ENCODE assay signal across 25 mouse cellular contexts in the genomic region with DNA sequence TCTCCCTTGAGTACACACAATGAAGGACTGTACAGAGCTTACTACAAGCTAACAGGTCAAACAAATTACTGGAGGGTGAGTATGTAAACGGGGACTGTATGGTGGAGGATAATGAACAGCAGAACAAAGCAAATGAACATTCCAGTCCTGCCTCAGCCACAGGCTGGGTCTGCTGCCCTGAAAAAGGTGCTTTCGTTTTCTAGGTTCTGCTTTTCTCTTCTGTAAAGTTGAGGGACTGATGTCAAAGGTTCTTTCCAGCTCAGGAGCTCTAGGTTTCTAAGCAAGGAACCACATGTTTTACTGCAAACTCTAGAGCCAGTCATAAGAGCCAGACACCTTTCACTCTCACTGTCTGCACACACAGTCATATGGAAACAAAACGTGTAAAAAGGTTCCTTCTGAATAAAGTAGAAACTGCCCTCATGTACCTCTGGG.
A peak's percentile ranks its signal among the peaks of the same experiment; 100 is the strongest.
DNase-seq lines count a peak whose midpoint lies in the region; ATAC-seq and TF ChIP-seq lines count a peak whose summit lies in the region.
"Had no signal": no experiment of that assay in that cellular context is flagged by ENCODE, and none has a peak within 500 bp of the region (broad histone marks: within the 10 kb centered on the region; RNA-seq: fewer than 3 reads in every experiment).

No protein-coding gene starts in this region.

- H3K4me2 ChIP-seq in CH12.LX (ENCODE audit: insufficient read depth, low read depth, poor library complexity, severe bottlenecking): peak overlapping the region; percentile 91
- H3K4me2 ChIP-seq: forebrain, embryonic 12.5 days; heart, embryonic 13.5 days; hindbrain, embryonic 14.5 days; kidney, embryonic 15.5 days; limb, embryonic 15.5 days; liver, embryonic 15.5 days had no signal

- no peak overlapping the region; the same call in 1 of the 2 replicates for H3K9ac ChIP-seq in CH12.LX (ENCODE audit: insufficient read depth, low read depth)
- H3K9ac ChIP-seq: forebrain, embryonic 12.5 days; heart, embryonic 13.5 days; hindbrain, embryonic 14.5 days; kidney, embryonic 15.5 days; limb, embryonic 15.5 days; liver, embryonic 15.5 days had no signal

- no peaks in the 10 kb centered on the region for H3K9me3 ChIP-seq in CH12.LX (replicated peaks; ENCODE audit: low read length)
- H3K9me3 ChIP-seq: forebrain, embryonic 12.5 days; heart, embryonic 13.5 days; kidney, embryonic 15.5 days; limb, embryonic 15.5 days; liver, embryonic 15.5 days had no signal

- no peaks in the 10 kb centered on the region for H3K79me2 ChIP-seq in CH12.LX (replicated peaks; ENCODE audit: control insufficient read depth, extremely low read depth, insufficient read depth, poor library complexity, severe bottlenecking)

- TF ChIP-seq POLR2A in CH12.LX (IDR thresholded peaks at IDR 0.05; ENCODE audit: low read depth, low read length): no peak

- H3K4me3 ChIP-seq in CH12.LX (replicated peaks in 1 of 3; ENCODE audit: low read depth in 2 of 3, low read length in 2 of 3, poor library complexity in 1 of 3): peak overlapping the region in 2 of 3 experiments; percentile 20 to 38
- H3K4me3 ChIP-seq: forebrain, embryonic 12.5 days; heart, embryonic 13.5 days; kidney, embryonic 15.5 days; layer of hippocampus, adult 2 months; limb, embryonic 15.5 days; liver, embryonic 15.5 days had no signal

- no peak; the same call in 1 of the 2 replicates for TF ChIP-seq RAD21 in CH12.LX (IDR thresholded peaks at IDR 0.05; ENCODE audit: low read depth, low read length)

- H3K4me1 ChIP-seq in CH12.LX (ENCODE audit: control insufficient read depth in 1 of 2, insufficient read depth in 2 of 2): peaks cover 2 to 14% of the 10 kb centered on the region in 2 experiments; a peak in 3 of 4 replicates
- H3K4me1 ChIP-seq: forebrain, embryonic 12.5 days; kidney, embryonic 15.5 days; limb, embryonic 15.5 days; liver, embryonic 15.5 days had no signal

- DNase-seq in B cell, adult 2 months: peak; percentile 34 to 38
- DNase-seq in CH12.LX (ENCODE audit: extremely low read depth) (peak; percentile 85), ZHBTc4 (ENCODE audit: low read depth, low spot score) (peak; percentile 58)
- DNase-seq in embryo, embryonic 10 days (ENCODE audit: low spot score): no peak
- DNase-seq in ovary, adult 18-20 months (ENCODE audit: low spot score): no peak
- DNase-seq in heart, adult 8-10 months (ENCODE audit: low spot score): no peak
- no peak for DNase-seq in right cerebral cortex, postnatal 10 days (ENCODE audit: low spot score in 2 of 2)
- DNase-seq: adrenal gland, postnatal 36 days; cerebellum, adult 11-12 months; cerebellum, postnatal 14 days; heart, adult 11 months; layer of hippocampus, postnatal 36 days; right cerebral cortex, postnatal 25 days had no signal

- no peaks in the 10 kb centered on the region for H3K27me3 ChIP-seq in CH12.LX (replicated peaks)
- H3K27me3 ChIP-seq: forebrain, embryonic 12.5 days; heart, embryonic 13.5 days; kidney, embryonic 15.5 days; limb, embryonic 15.5 days; liver, embryonic 15.5 days had no signal

- no peak for TF ChIP-seq CTCF in CH12.LX (conservative IDR thresholded peaks at IDR 0.05 in 1 of 2, IDR thresholded peaks at IDR 0.05 in 1 of 2; ENCODE audit: low read depth in 2 of 2, low read length in 2 of 2)

- ATAC-seq in megakaryocyte, adult 5-6 weeks (ENCODE audit: poor library complexity, severe bottlenecking): peak; percentile 66
- ATAC-seq: intestine, postnatal 0 days; lung, postnatal 0 days; midbrain, embryonic 16.5 days had no signal

- no peaks in the 10 kb centered on the region for H3K36me3 ChIP-seq in CH12.LX (replicated peaks in 1 of 2; ENCODE audit: control insufficient read depth in 1 of 2, insufficient read depth in 1 of 2, low read length in 1 of 2)
- H3K36me3 ChIP-seq: forebrain, embryonic 12.5 days; heart, embryonic 13.5 days; kidney, embryonic 15.5 days; limb, embryonic 15.5 days; liver, embryonic 15.5 days had no signal

- in situ Hi-C loops in CH12.LX (cut with MboI; ENCODE audit: low pct_ligation_motif_present, low pct_unique_long_range_greater_than_20kb, low sequenced_read_pairs): no loop called here

- H3K27ac ChIP-seq in CH12.LX (ENCODE audit: insufficient read depth, low read depth): peak overlapping the region; percentile 60
- H3K27ac ChIP-seq: forebrain, embryonic 12.5 days; heart, embryonic 13.5 days; hindbrain, embryonic 14.5 days; kidney, embryonic 15.5 days; layer of hippocampus, adult 2 months; limb, embryonic 15.5 days; liver, embryonic 15.5 days; stomach, postnatal 0 days had no signal

- dilution Hi-C loops in CH12.LX (cut with MboI; ENCODE audit: extremely low pct_ligation_motif_present, extremely low pct_unique_long_range_greater_than_20kb, low sequenced_read_pairs): no loop called here

- TF ChIP-seq EP300 in CH12.LX (IDR thresholded peaks at IDR 0.05; ENCODE audit: low read length): peak; percentile 93

TF ChIP-seq in CH12.LX, 34 proteins besides CTCF, POLR2A, EP300 and RAD21:
- TF ChIP-seq CHD2 (IDR thresholded peaks at IDR 0.05; ENCODE audit: low read length) (0 out of 2 replicates have a peak, but pooled peaks have one; percentile 40), IRF4 (IDR thresholded peaks at IDR 0.05; ENCODE audit: low read depth, low read length) (peak; percentile 96), USF1 (IDR thresholded peaks at IDR 0.05; ENCODE audit: low read depth, low read length) (no peak), JUN (IDR thresholded peaks at IDR 0.05; ENCODE audit: insufficient read depth, low read depth, low read length) (peak; percentile 87), SIN3A (IDR thresholded peaks at IDR 0.05; ENCODE audit: low read length) (peak; percentile 67; the same call in 1 of the 2 replicates), JUND (conservative IDR thresholded peaks at IDR 0.05; ENCODE audit: low read depth, low read length) (peak; percentile 92), RCOR1 (conservative IDR thresholded peaks at IDR 0.05; ENCODE audit: low read depth, low read length) (peak; percentile 87), MAZ (IDR thresholded peaks at IDR 0.05; ENCODE audit: low read depth, low read length) (0 out of 2 replicates have a peak, but pooled peaks have one; percentile 30), GABPA (IDR thresholded peaks at IDR 0.05; ENCODE audit: insufficient replicate concordance, low read depth, low read length) (no peak), MEF2A (IDR thresholded peaks at IDR 0.05; ENCODE audit: borderline replicate concordance, low read depth, low read length) (peak; percentile 89), USF2 (conservative IDR thresholded peaks at IDR 0.05; ENCODE audit: low read depth, low read length) (no peak), ETS1 (conservative IDR thresholded peaks at IDR 0.05; ENCODE audit: low read depth, low read length) (peak; percentile 92), BHLHE40 (IDR thresholded peaks at IDR 0.05; ENCODE audit: low read depth, low read length) (peak; percentile 99), NRF1 (IDR thresholded peaks at IDR 0.05; ENCODE audit: low read depth, low read length) (no peak), MAFK (IDR thresholded peaks at IDR 0.05; ENCODE audit: insufficient replicate concordance, low read length) (peak; percentile 77), SMC3 (IDR thresholded peaks at IDR 0.05; ENCODE audit: low read depth, low read length) (peak; percentile 23; the same call in 1 of the 2 replicates), ZNF384 (IDR thresholded peaks at IDR 0.05; ENCODE audit: low read depth, low read length) (no peak), TBP (conservative IDR thresholded peaks at IDR 0.05; ENCODE audit: low read depth, low read length) (peak; percentile 49; the same call in 1 of the 2 replicates), ELF1 (IDR thresholded peaks at IDR 0.05; ENCODE audit: low read depth, low read length) (0 out of 2 replicates have a peak, but pooled peaks have one; percentile 10), POLR2AphosphoS2 (IDR thresholded peaks at IDR 0.05; ENCODE audit: low read depth, low read length) (no peak), MYC (IDR thresholded peaks at IDR 0.05; ENCODE audit: low read depth, low read length) (peak; percentile 96), MAX (IDR thresholded peaks at IDR 0.05; ENCODE audit: low read length) (peak; percentile 86)

Comparison
In these comparisons a context has a peak if more than half of its experiments do, and no peak if none do; other contexts are left out.
1. DNase-seq: peak in B cell, adult 2 months (2 of 2), CH12.LX (single experiment) and ZHBTc4 (single experiment); none in embryo, embryonic 10 days (single experiment), ovary, adult 18-20 months (single experiment), heart, adult 8-10 months (single experiment) and right cerebral cortex, postnatal 10 days (0 of 2).